Comparison of ENCODE assay signal across 14 mouse cellular contexts in the genomic region with DNA sequence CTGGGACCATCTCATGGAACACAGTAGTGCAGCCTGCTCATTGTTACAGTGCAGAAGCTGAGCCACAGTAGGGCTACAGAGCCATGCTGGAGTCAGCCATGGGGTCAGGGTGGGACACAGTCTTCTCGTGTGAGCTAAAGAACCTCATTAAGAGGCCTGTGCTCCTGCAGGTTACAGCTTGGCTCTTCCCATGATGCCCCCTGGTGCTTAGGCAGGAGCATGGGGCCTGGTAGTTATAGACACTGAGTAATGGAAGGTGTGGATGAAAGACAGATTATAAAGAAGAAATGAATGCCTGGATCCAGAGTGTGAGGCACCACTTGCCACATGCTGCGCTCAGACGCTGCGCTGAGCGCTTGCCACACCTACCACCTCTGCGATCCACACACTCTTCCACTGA. TPM values are rescaled to one million over a fixed set of nuclear protein-coding genes. Genes with fewer than 3 reads are reported as not detected.
DNase-seq lines count a peak whose midpoint lies in the region; ATAC-seq and TF ChIP-seq lines count a peak whose summit lies in the region.
"Had no signal": no experiment of that assay in that cellular context is flagged by ENCODE, and none has a peak within 500 bp of the region (broad histone marks: within the 10 kb centered on the region; RNA-seq: fewer than 3 reads in every experiment).

No protein-coding gene starts in this region.

- H3K9me3 ChIP-seq in midbrain, embryonic 13.5 days = no peaks in the 10 kb centered on the region
- H3K9me3 ChIP-seq: embryonic facial prominence, embryonic 13.5 days; liver, embryonic 15.5 days; neural tube, embryonic 12.5 days had no signal

- H3K4me1 ChIP-seq in midbrain, embryonic 13.5 days (replicated peaks) = no peaks in the 10 kb centered on the region
- H3K4me1 ChIP-seq: embryonic facial prominence, embryonic 13.5 days; liver, embryonic 15.5 days; neural tube, embryonic 12.5 days had no signal

- H3K9ac ChIP-seq in midbrain, embryonic 13.5 days (replicated peaks) = no peak overlapping the region
- H3K9ac ChIP-seq: embryonic facial prominence, embryonic 13.5 days; liver, embryonic 15.5 days; neural tube, embryonic 12.5 days had no signal

- peaks cover 98% of the 10 kb centered on the region for H3K36me3 ChIP-seq in midbrain, embryonic 13.5 days

- peak overlapping the region; percentile 71 for H3K27ac ChIP-seq in left cerebral cortex, adult 2 months
- no peak overlapping the region for H3K27ac ChIP-seq in midbrain, embryonic 13.5 days
- H3K27ac ChIP-seq: embryonic facial prominence, embryonic 13.5 days; liver, embryonic 15.5 days; neural tube, embryonic 12.5 days had no signal

- intact Hi-C loops in left cerebral cortex, adult 2 months (cut with DNase I) = no loop called here
- intact Hi-C loops in left cerebral cortex, postnatal 25 days (cut with DNase I) = no loop called here

- WGBS in midbrain, embryonic 13.5 days = 90% methylated on average over 6 of the region's 6 CpGs

- TF ChIP-seq CTCF in left cerebral cortex, adult 2 months (IDR thresholded peaks at IDR 0.05) = no peak; the same call in none of the 2 replicates

- H3K4me2 ChIP-seq in midbrain, embryonic 13.5 days (replicated peaks) = no peak overlapping the region
- H3K4me2 ChIP-seq: embryonic facial prominence, embryonic 13.5 days; liver, embryonic 15.5 days; neural tube, embryonic 12.5 days had no signal

- peak; percentile 5 for DNase-seq in adrenal gland, postnatal 14 days
- DNase-seq in adrenal gland, adult (ENCODE audit: inconsistent age in 2 of 2, low spot score in 1 of 2) = no peak
- no peak for DNase-seq in left cerebral cortex, adult 2 months (ENCODE audit: extremely low spot score in 1 of 2, low spot score in 2 of 2)
- no peak for DNase-seq in left cerebral cortex, postnatal 25 days (ENCODE audit: low spot score in 2 of 2)
- peak; percentile 15 for DNase-seq in thymus, postnatal 14 days
- no peak for DNase-seq in thymus, postnatal 10 days (ENCODE audit: low spot score in 2 of 2)
- no peak for DNase-seq in ovary, postnatal 36 days (ENCODE audit: low spot score)
- DNase-seq: cerebellum, adult 18-20 months; kidney, postnatal 10 days had no signal

- no peaks in the 10 kb centered on the region for H3K27me3 ChIP-seq in midbrain, embryonic 13.5 days
- H3K27me3 ChIP-seq: embryonic facial prominence, embryonic 13.5 days; liver, embryonic 15.5 days; neural tube, embryonic 12.5 days had no signal

- ATAC-seq in midbrain, embryonic 13.5 days = no peak
- ATAC-seq: midbrain, embryonic 16.5 days had no signal

- no peak overlapping the region for H3K4me3 ChIP-seq in left cerebral cortex, adult 2 months
- no peak overlapping the region for H3K4me3 ChIP-seq in midbrain, embryonic 13.5 days (replicated peaks)
- H3K4me3 ChIP-seq: embryonic facial prominence, embryonic 13.5 days; liver, embryonic 15.5 days; neural tube, embryonic 12.5 days had no signal

RNA-seq across cellular contexts. Expression of gene Atp6v0e, which starts 34.6 kb away (rescaled TPM):
- total RNA-seq in adrenal gland, postnatal 14 days (2021) = 188 and 193 TPM in 2 replicates
- 10 to 100 TPM; 39.2 to 44.6 TPM for total RNA-seq in left cerebral cortex, adult 2 months (2021)
- total RNA-seq in left cerebral cortex, postnatal 25 days (2021) = 10 to 100 TPM; 40.7 to 41.7 TPM
- 93.2 and 105 TPM in 2 replicates for polyA plus RNA-seq in midbrain, embryonic 13.5 days (2015; fragmentation: Nextera tagmentation; extraction: Ambion mirVana)

Comparison
In these comparisons a context has a peak if more than half of its experiments do, and no peak if none do; other contexts are left out.
1. DNase-seq: peak in adrenal gland, postnatal 14 days (single experiment) and thymus, postnatal 14 days (single experiment); none in adrenal gland, adult (0 of 2), left cerebral cortex, adult 2 months (0 of 2), left cerebral cortex, postnatal 25 days (0 of 2), thymus, postnatal 10 days (0 of 2) and ovary, postnatal 36 days (single experiment).